Mouse (Mus musculus) midbrain, embryonic 14.5 days (tissue): ENCODE data around the gene Zfp367. TPM values are rescaled to one million over a fixed set of nuclear protein-coding genes. Genes with fewer than 3 reads are reported as not detected.

Source experiments
- ATAC-seq: fragments of 200-750 bp; cut with Nextera tagmentation; 2 replicates; pipeline ENCODE4 v1.8.0; 2017; ENCODE audit warnings: moderate number of reproducible peaks, moderate library complexity; ENCODE audit not compliant: low FRiP score, low TSS enrichment
- DNase-seq: peaks from one replicate; pipeline ENCODE4 v3.0.0-alpha.2; 2015
- H3K27ac ChIP-seq: fragments of 300-500 bp; sonication (generic); replicated peaks from 2 replicates; pipeline ENCODE4 v1.5.1; 2014; ENCODE audit warnings: mild to moderate bottlenecking, low read depth, low read length, moderate library complexity
- H3K27me3 ChIP-seq: fragments of 300-500 bp; sonication (generic); 2 replicates; pipeline ENCODE4 v1.6.1; 2014; ENCODE audit warnings: low read length, control low read depth, mixed read lengths; ENCODE audit not compliant: control insufficient read depth, insufficient read depth
- H3K36me3 ChIP-seq: fragments of 300-500 bp; sonication (generic); 2 replicates; pipeline ENCODE4 v1.6.1; 2014; ENCODE audit warnings: low read length, control low read depth; ENCODE audit not compliant: control insufficient read depth, insufficient read depth
- H3K4me1 ChIP-seq: fragments of 300-500 bp; sonication (generic); 2 replicates; pipeline ENCODE4 v1.6.1; 2014; ENCODE audit warnings: mild to moderate bottlenecking, antibody characterized with exemption, low read length, control low read depth; ENCODE audit not compliant: control insufficient read depth, insufficient read depth
- H3K4me2 ChIP-seq: fragments of 300-500 bp; sonication (generic); 2 replicates; pipeline ENCODE4 v1.6.1; 2014; ENCODE audit warnings: mild to moderate bottlenecking, low read length, moderate library complexity
- H3K4me3 ChIP-seq: fragments of 300-500 bp; sonication (generic); replicated peaks from 2 replicates; pipeline ENCODE4 v1.5.1; 2014; ENCODE audit warnings: low read depth, low read length
- H3K9ac ChIP-seq: fragments of 300-500 bp; sonication (generic); replicated peaks from 2 replicates; pipeline ENCODE4 v1.6.1; 2014; ENCODE audit warnings: mild to moderate bottlenecking, low read length, moderate library complexity
- H3K9me3 ChIP-seq: fragments of 300-500 bp; sonication (generic); 2 replicates; pipeline ENCODE4 v1.6.1; 2016; ENCODE audit warnings: low read length, control low read depth, mixed read lengths; ENCODE audit not compliant: control insufficient read depth
- WGBS: fragments of 180-500 bp; shearing (Covaris S2); extraction: QIAGEN DNeasy Blood & Tissue Kit; methylation state at CpG from one replicate; pipeline ENCODE4 v1.1.7; 2014; 5-methylcytosine and 5-hydroxymethylcytosine counted together
- polyA plus RNA-seq: library from polyadenylated mRNA; unstranded; fragments of >200 nt; fragmentation: Nextera tagmentation; extraction: Ambion mirVana; gene quantifications from 2 replicates; pipeline ENCODE4 v1.2.1, GENCODE M21; 2014

Gene Zfp367
- polyA plus RNA-seq: 4.2 and 7.2 TPM in 2 replicates

GRCm38 (mm10) chr13:64153083-64153682, at the start of gene Zfp367:
Zfp367 (minus strand) TSS chr13:64153202.
- Histone ChIP-seq H3K4me1 (peaks cover 4% of the 10 kb centered on the region; the same call in 1 of the 2 replicates), H3K4me2 (peak within 1 kb of the TSS; percentile 93), H3K9me3 (no peaks in the 10 kb centered on the region), H3K27me3 (no peaks in the 10 kb centered on the region), H3K36me3 (no peaks in the 10 kb centered on the region), H3K9ac (peak within 1 kb of the TSS; percentile 55), H3K27ac (peak within 1 kb of the TSS; percentile 61), H3K4me3 (peak within 1 kb of the TSS; percentile 82)
- WGBS: under 1% methylated on average over 55 of the region's 56 CpGs
- ATAC-seq: peak; percentile 98
- DNase-seq: peak; percentile 98

DNA sequence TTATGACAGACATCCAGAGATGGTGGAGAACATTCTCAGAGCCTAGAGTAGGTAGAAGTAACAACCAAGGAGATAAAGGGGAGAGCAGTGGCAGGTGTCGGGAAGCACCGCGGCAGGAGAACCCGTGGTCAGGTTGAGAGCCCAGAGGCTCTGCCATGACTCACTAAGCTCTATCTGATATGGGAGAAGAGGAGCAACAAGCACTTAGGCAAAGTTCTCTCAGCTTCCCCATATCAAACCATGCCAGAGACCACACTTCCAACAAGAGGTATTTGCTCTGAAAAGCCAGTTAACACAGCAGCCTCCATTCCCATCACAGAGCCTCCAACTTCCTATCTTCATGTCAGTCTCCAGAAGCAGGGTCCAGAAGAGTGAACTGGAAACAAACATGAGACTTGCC, 47.9 kb upstream of the Zfp367 start:
- ATAC-seq (no peak), DNase-seq (no peak)
- H3K9me3 ChIP-seq: no peaks in the 10 kb centered on the region

DNA sequence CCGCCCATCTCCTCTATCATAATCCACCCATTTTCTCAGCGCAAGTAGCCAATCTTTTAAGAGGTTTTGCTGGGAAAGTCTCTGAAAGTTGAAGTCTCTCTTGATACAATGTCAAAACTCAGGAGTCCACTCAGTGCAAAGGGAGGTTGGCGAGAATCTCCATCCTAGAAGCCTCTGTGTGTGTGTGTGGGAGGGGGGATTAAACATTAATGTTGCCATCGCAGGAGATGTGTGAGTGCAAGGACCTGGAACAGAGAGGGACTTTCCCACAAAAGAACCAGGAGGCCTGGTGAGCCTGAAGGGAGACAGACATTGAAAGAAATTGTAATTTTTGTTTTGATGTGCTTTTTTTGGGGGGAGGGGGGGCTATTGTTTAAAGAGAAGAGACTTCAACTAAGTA, 45.3 kb upstream of the Zfp367 start:
- Histone ChIP-seq H3K4me2 (no peak overlapping the region), H3K36me3 (no peaks in the 10 kb centered on the region), H3K4me3 (no peak overlapping the region), H3K27ac (no peak overlapping the region), H3K27me3 (no peaks in the 10 kb centered on the region), H3K9ac (no peak overlapping the region), H3K4me1 (no peaks in the 10 kb centered on the region), H3K9me3 (no peaks in the 10 kb centered on the region)
- WGBS: 92% methylated on average over 4 of the region's 4 CpGs
- DNase-seq (no peak), ATAC-seq (no peak)

More for the DNA sequence above, 47.9 kb upstream of the Zfp367 start:
- Histone ChIP-seq H3K4me2 (no peak overlapping the region), H3K27ac (no peak overlapping the region), H3K9ac (no peak overlapping the region), H3K27me3 (no peaks in the 10 kb centered on the region), H3K4me3 (no peak overlapping the region), H3K36me3 (no peaks in the 10 kb centered on the region), H3K4me1 (no peaks in the 10 kb centered on the region)
- over 99% methylated on average over 4 of the region's 4 CpGs for WGBS

DNA sequence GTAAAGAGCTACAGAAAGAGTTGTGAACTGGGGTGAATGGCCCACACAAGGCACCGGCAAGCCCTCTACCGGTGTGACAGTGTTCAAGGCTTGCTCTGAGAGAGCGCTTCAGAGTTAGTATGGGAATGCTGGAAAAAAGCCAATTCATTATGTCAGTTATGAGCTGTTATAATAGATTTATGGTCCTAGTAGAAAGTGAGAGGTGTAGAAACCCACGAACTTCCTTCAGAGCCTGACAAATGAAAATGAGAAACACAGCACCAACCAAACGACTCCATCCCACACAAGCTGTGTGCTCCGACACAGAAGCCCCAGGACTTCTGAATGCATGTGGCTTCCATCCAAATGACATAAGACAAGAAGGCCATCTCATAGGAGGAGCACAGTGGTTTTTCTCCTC, 44.9 kb upstream of the Zfp367 start:
- WGBS: 93% methylated on average over 6 of the region's 6 CpGs
- Histone ChIP-seq H3K4me1 (no peaks in the 10 kb centered on the region), H3K4me2 (no peak overlapping the region), H3K9ac (no peak overlapping the region), H3K36me3 (no peaks in the 10 kb centered on the region), H3K4me3 (no peak overlapping the region), H3K9me3 (no peaks in the 10 kb centered on the region), H3K27ac (no peak overlapping the region), H3K27me3 (no peaks in the 10 kb centered on the region)
- no peak for DNase-seq
- ATAC-seq: no peak

DNA sequence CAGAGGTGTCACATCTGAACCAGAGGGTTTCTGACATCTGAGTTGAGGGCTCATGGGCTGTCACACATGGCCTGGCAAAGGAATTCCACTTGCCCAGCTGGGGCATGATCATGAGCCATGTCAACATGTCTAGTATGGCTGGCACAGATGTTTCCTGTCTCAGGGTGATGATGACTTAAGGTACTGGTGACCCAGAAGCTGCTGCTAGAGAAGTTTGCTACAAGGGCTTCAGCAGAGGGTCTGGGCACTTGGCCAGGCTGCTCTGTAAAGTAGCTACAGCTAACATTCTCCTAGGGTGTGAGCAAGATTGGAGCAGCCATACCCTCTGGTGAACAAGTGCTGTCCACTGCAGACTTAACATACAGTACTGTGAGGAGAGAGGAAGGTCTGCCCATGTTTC, 34.1 kb upstream of the Zfp367 start:
- ATAC-seq (no peak), DNase-seq (no peak)
- no peaks in the 10 kb centered on the region for H3K4me1 ChIP-seq
- H3K36me3 ChIP-seq: 0 out of 2 replicates have a peak, but pooled peaks cover 3% of the 10 kb centered on the region
- no peaks in the 10 kb centered on the region for H3K9me3 ChIP-seq
- no peak overlapping the region for H3K4me2 ChIP-seq
- H3K27me3 ChIP-seq: no peaks in the 10 kb centered on the region
- H3K27ac ChIP-seq: no peak overlapping the region
- H3K9ac ChIP-seq: no peak overlapping the region
- no peak overlapping the region for H3K4me3 ChIP-seq

- H3K9me3 ChIP-seq: no peaks in the 10 kb centered on the region
- no peak for DNase-seq
- no peaks in the 10 kb centered on the region for H3K27me3 ChIP-seq
- 0 out of 2 replicates have a peak, but pooled peaks cover 3% of the 10 kb centered on the region for H3K36me3 ChIP-seq
- ATAC-seq: no peak
- 94% methylated on average over 4 of the region's 4 CpGs for WGBS
- no peak overlapping the region for H3K4me2 ChIP-seq
- H3K27ac ChIP-seq: no peak overlapping the region
- no peaks in the 10 kb centered on the region for H3K4me1 ChIP-seq
- no peak overlapping the region for H3K9ac ChIP-seq
- H3K4me3 ChIP-seq: no peak overlapping the region
Measured at GRCm38 (mm10) chr13:64186516-64186915, 33.5 kb upstream of the Zfp367 start.

GRCm38 (mm10) chr13:64185586-64185985, 32.6 kb upstream of the Zfp367 start:
- no peak overlapping the region for H3K4me2 ChIP-seq
- H3K36me3 ChIP-seq: 0 out of 2 replicates have a peak, but pooled peaks cover 3% of the 10 kb centered on the region
- H3K27me3 ChIP-seq: no peaks in the 10 kb centered on the region
- H3K9ac ChIP-seq: no peak overlapping the region
- H3K9me3 ChIP-seq: no peaks in the 10 kb centered on the region
- no peak overlapping the region for H3K4me3 ChIP-seq
- 95% methylated on average over 9 of the region's 9 CpGs for WGBS
- ATAC-seq (no peak), DNase-seq (no peak)
- H3K27ac ChIP-seq: no peak overlapping the region
- no peaks in the 10 kb centered on the region for H3K4me1 ChIP-seq

DNA sequence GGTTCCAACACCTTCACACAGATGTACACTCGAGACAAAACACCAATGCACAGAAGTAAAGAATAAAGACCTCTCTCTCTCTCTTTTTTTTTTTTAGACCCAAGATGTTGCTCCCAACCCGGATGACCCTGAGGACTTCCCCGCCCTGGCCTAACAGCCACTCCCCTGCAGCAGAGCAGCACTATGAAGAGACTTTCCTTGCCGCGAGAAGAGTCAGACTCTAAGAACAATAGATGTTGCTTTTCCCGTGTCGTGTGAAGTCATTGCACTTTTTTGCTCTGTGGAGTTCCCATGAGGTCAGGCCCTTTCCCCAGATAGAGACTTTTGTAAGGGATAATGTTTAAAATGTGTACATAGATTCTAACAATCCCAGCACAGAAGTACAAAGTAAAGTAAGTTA, 32.2 kb upstream of the Zfp367 start:
- Histone ChIP-seq H3K4me2 (no peak overlapping the region), H3K9me3 (no peaks in the 10 kb centered on the region), H3K4me1 (no peaks in the 10 kb centered on the region), H3K4me3 (no peak overlapping the region), H3K9ac (no peak overlapping the region), H3K27ac (no peak overlapping the region), H3K36me3 (0 out of 2 replicates have a peak, but pooled peaks cover 3% of the 10 kb centered on the region), H3K27me3 (no peaks in the 10 kb centered on the region)
- 82% methylated on average over 7 of the region's 7 CpGs for WGBS
- ATAC-seq: no peak
- no peak for DNase-seq

- 0 out of 2 replicates have a peak, but pooled peaks cover 3% of the 10 kb centered on the region for H3K36me3 ChIP-seq
- H3K27me3 ChIP-seq: no peaks in the 10 kb centered on the region
- no peak for ATAC-seq
- no peaks in the 10 kb centered on the region for H3K9me3 ChIP-seq
- H3K4me2 ChIP-seq: no peak overlapping the region
- WGBS: 82% methylated on average over 10 of the region's 10 CpGs
- no peaks in the 10 kb centered on the region for H3K4me1 ChIP-seq
- no peak overlapping the region for H3K4me3 ChIP-seq
- no peak for DNase-seq
- no peak overlapping the region for H3K27ac ChIP-seq
- H3K9ac ChIP-seq: no peak overlapping the region
Measured at GRCm38 (mm10) chr13:64184361-64184760, 31.4 kb upstream of the Zfp367 start.
